ENCODE assay signal across 10 mouse cellular contexts in genomic region chr5:33431173-33432005, GRCm38 (mm10). TPM values are rescaled to one million over a fixed set of nuclear protein-coding genes. Genes with fewer than 3 reads are reported as not detected.
DNase-seq lines count a peak whose midpoint lies in the region; ATAC-seq and TF ChIP-seq lines count a peak whose summit lies in the region.
"Had no signal": no experiment of that assay in that cellular context is flagged by ENCODE, and none has a peak within 500 bp of the region (broad histone marks: within the 10 kb centered on the region; RNA-seq: fewer than 3 reads in every experiment).

No protein-coding gene starts in this region.

- WGBS in heart, embryonic 16.5 days = 1% methylated on average over 77 of the region's 77 CpGs
- WGBS in liver, postnatal 0 days (ENCODE audit: insufficient replicate concordance) = 1% methylated on average over 71 of the region's 77 CpGs

- intact Hi-C loops in gastrocnemius, postnatal 14 days (cut with DNase I; ENCODE audit: low total_unique reads) = no loop called here

- H3K9me3 ChIP-seq in heart, embryonic 16.5 days (replicated peaks; ENCODE audit: control insufficient read depth, low read length) = no peaks in the 10 kb centered on the region
- H3K9me3 ChIP-seq in liver, postnatal 0 days (ENCODE audit: low read length) = no peaks in the 10 kb centered on the region

- peaks cover 95% of the 10 kb centered on the region for H3K27me3 ChIP-seq in heart, embryonic 16.5 days (ENCODE audit: control insufficient read depth, insufficient read depth, low read length)
- H3K27me3 ChIP-seq in liver, postnatal 0 days (ENCODE audit: insufficient read depth, low read length) = peaks cover 89% of the 10 kb centered on the region

- H3K9ac ChIP-seq in heart, embryonic 16.5 days (ENCODE audit: low read length) = no peak overlapping the region
- no peak overlapping the region for H3K9ac ChIP-seq in liver, postnatal 0 days (replicated peaks)

- no peak for ATAC-seq in heart, embryonic 16.5 days (replicated peaks; ENCODE audit: extremely low read depth, insufficient read depth, low FRiP score)
- no peak for ATAC-seq in liver, postnatal 0 days

- H3K4me3 ChIP-seq in heart, embryonic 16.5 days (ENCODE audit: low read length) = peak overlapping the region; percentile 35
- peak overlapping the region; percentile 25; the same call in 1 of the 2 replicates for H3K4me3 ChIP-seq in liver, postnatal 0 days (ENCODE audit: low read depth, low read length)

- H3K36me3 ChIP-seq in heart, embryonic 16.5 days (ENCODE audit: control insufficient read depth, insufficient read depth) = no peaks in the 10 kb centered on the region
- no peaks in the 10 kb centered on the region for H3K36me3 ChIP-seq in liver, postnatal 0 days (replicated peaks; ENCODE audit: insufficient read depth, low read length)

- H3K4me1 ChIP-seq in heart, embryonic 16.5 days (ENCODE audit: control insufficient read depth, insufficient read depth, low read length) = peaks cover 18% of the 10 kb centered on the region
- peaks cover 3% of the 10 kb centered on the region; the same call in 1 of the 2 replicates for H3K4me1 ChIP-seq in liver, postnatal 0 days (ENCODE audit: insufficient read depth)

- TF ChIP-seq CTCF in liver, postnatal 0 days (IDR thresholded peaks at IDR 0.05; ENCODE audit: low read depth) = no peak

- DNase-seq in cerebellum, adult 8-10 months = peak; percentile 21
- DNase-seq in cerebellum, adult 9-10 months = no peak
- peak; percentile 9 for DNase-seq in Muller cell, postnatal 12 days (ENCODE audit: inconsistent ontology term)
- no peak for DNase-seq in liver, postnatal 0 days
- DNase-seq in layer of hippocampus, postnatal 14 days (ENCODE audit: low spot score in 2 of 2) = no peak
- DNase-seq in gastrocnemius, postnatal 14 days = no peak
- DNase-seq in layer of hippocampus, adult 8-10 months (ENCODE audit: low spot score in 2 of 2) = no peak
- DNase-seq: thymus, adult 18-20 months had no signal

- no peak for TF ChIP-seq EP300 in liver, postnatal 0 days (IDR thresholded peaks at IDR 0.05; ENCODE audit: low read depth)

- H3K27ac ChIP-seq in heart, embryonic 16.5 days (ENCODE audit: low read length) = no peak overlapping the region
- H3K27ac ChIP-seq in liver, postnatal 0 days (ENCODE audit: low read depth) = no peak overlapping the region

- H3K4me2 ChIP-seq in heart, embryonic 16.5 days (ENCODE audit: low read depth, low read length) = peak overlapping the region; percentile 56
- H3K4me2 ChIP-seq in liver, postnatal 0 days (ENCODE audit: low read depth, low read length) = peak overlapping the region; percentile 29

RNA-seq across cellular contexts. Expression of gene Nkx1-1, which starts 2.4 kb away (rescaled TPM):
- polyA plus RNA-seq in heart, embryonic 16.5 days (2015; fragmentation: Nextera tagmentation; extraction: Ambion mirVana) = not detected in 2 replicates
- polyA plus RNA-seq in liver, postnatal 0 days (2015; fragmentation: Nextera tagmentation; extraction: Ambion mirVana) = not detected in 2 replicates
- not detected for total RNA-seq in layer of hippocampus, postnatal 14 days (2021)
- total RNA-seq in gastrocnemius, postnatal 14 days (2021) = not detected
- total RNA-seq in layer of hippocampus, adult 8-10 months (2022) = not detected
- total RNA-seq: liver, adult 2 months had no signal
- polyA plus RNA-seq: liver, adult 2 months had no signal

RNA-seq across cellular contexts. Expression of gene Uvssa, which starts 53.0 kb away (rescaled TPM):
- 4.2 and 4.7 TPM in 2 replicates for polyA plus RNA-seq in heart, embryonic 16.5 days (2015; fragmentation: Nextera tagmentation; extraction: Ambion mirVana)
- 2.5 and 3.1 TPM in 2 replicates for polyA plus RNA-seq in liver, postnatal 0 days (2015; fragmentation: Nextera tagmentation; extraction: Ambion mirVana)
- total RNA-seq in layer of hippocampus, postnatal 14 days (2021) = 1 to 10 TPM; 7.6 to 9.9 TPM
- total RNA-seq in gastrocnemius, postnatal 14 days (2021) = 1 to 10 TPM; 3.2 to 3.6 TPM
- total RNA-seq in layer of hippocampus, adult 8-10 months (2022) = 1 to 10 TPM; 7.0 to 9.7 (median 8.3) TPM

Comparison
In these comparisons a context has a peak if more than half of its experiments do, and no peak if none do; other contexts are left out.
1. DNase-seq: peak in cerebellum, adult 8-10 months (single experiment) and Muller cell, postnatal 12 days (single experiment); none in cerebellum, adult 9-10 months (single experiment), liver, postnatal 0 days (single experiment), layer of hippocampus, postnatal 14 days (0 of 2), gastrocnemius, postnatal 14 days (single experiment) and layer of hippocampus, adult 8-10 months (0 of 2).